In genomic region chr11:105311291-105311975, GRCm38 (mm10) we compare ENCODE assay signal across 8 mouse cellular contexts. TPM values are rescaled to one million over a fixed set of nuclear protein-coding genes. Genes with fewer than 3 reads are reported as not detected.
DNase-seq lines count a peak whose midpoint lies in the region; ATAC-seq lines count a peak whose summit lies in the region.

No protein-coding gene starts in this region.

- H3K27ac ChIP-seq in liver, embryonic 11.5 days (ENCODE audit: low read depth, low read length): no peak overlapping the region
- H3K27ac ChIP-seq in embryonic facial prominence, embryonic 11.5 days (replicated peaks; ENCODE audit: low read depth, low read length): 0 out of 2 replicates have a peak overlapping the region, but pooled peaks have one; percentile 44
- no peak overlapping the region for H3K27ac ChIP-seq in liver, embryonic 15.5 days (replicated peaks)

- no peak for DNase-seq in liver, embryonic 11.5 days (ENCODE audit: low spot score)
- no peak for DNase-seq in liver
- DNase-seq in embryonic facial prominence, embryonic 11.5 days (ENCODE audit: low spot score): peak; percentile 25
- DNase-seq in heart, postnatal 14 days: peak; percentile 52 to 62
- DNase-seq in ovary, postnatal 14 days (ENCODE audit: low spot score): no peak
- no peak for DNase-seq in cerebellum, postnatal 4 days (ENCODE audit: low spot score in 2 of 2)

- H3K9me3 ChIP-seq in liver, embryonic 11.5 days (ENCODE audit: control insufficient read depth, low read length): no peaks in the 10 kb centered on the region
- H3K9me3 ChIP-seq in embryonic facial prominence, embryonic 11.5 days (replicated peaks; ENCODE audit: control insufficient read depth, low read length): no peaks in the 10 kb centered on the region
- no peaks in the 10 kb centered on the region for H3K9me3 ChIP-seq in liver, embryonic 15.5 days (replicated peaks)

- no peak overlapping the region for H3K9ac ChIP-seq in liver, embryonic 11.5 days (ENCODE audit: low read depth, low read length)
- H3K9ac ChIP-seq in embryonic facial prominence, embryonic 11.5 days (replicated peaks; ENCODE audit: low read length): no peak overlapping the region
- H3K9ac ChIP-seq in liver, embryonic 15.5 days: no peak overlapping the region

- H3K4me1 ChIP-seq in liver, embryonic 11.5 days (replicated peaks; ENCODE audit: control insufficient read depth, insufficient read depth, low read length): peaks cover 19% of the 10 kb centered on the region
- H3K4me1 ChIP-seq in embryonic facial prominence, embryonic 11.5 days (ENCODE audit: control insufficient read depth, insufficient read depth, low read length): peaks cover 11% of the 10 kb centered on the region
- 0 out of 2 replicates have a peak, but pooled peaks cover 2% of the 10 kb centered on the region for H3K4me1 ChIP-seq in liver, embryonic 15.5 days (replicated peaks)

- no peaks in the 10 kb centered on the region for H3K27me3 ChIP-seq in liver, embryonic 11.5 days (replicated peaks; ENCODE audit: control insufficient read depth, insufficient read depth, low read length)
- no peaks in the 10 kb centered on the region for H3K27me3 ChIP-seq in embryonic facial prominence, embryonic 11.5 days (ENCODE audit: control insufficient read depth, insufficient read depth, low read length)
- H3K27me3 ChIP-seq in liver, embryonic 15.5 days: no peaks in the 10 kb centered on the region

- peak overlapping the region; percentile 21 for H3K4me2 ChIP-seq in liver, embryonic 11.5 days
- H3K4me2 ChIP-seq in embryonic facial prominence, embryonic 11.5 days (ENCODE audit: low read depth, low read length): no peak overlapping the region
- H3K4me2 ChIP-seq in liver, embryonic 15.5 days: peak overlapping the region; percentile 32

- H3K36me3 ChIP-seq in liver, embryonic 11.5 days (ENCODE audit: control insufficient read depth, insufficient read depth, low read length): no peaks in the 10 kb centered on the region
- no peaks in the 10 kb centered on the region; the same call in 1 of the 2 replicates for H3K36me3 ChIP-seq in embryonic facial prominence, embryonic 11.5 days (replicated peaks; ENCODE audit: control insufficient read depth, insufficient read depth, low read depth, low read length)
- H3K36me3 ChIP-seq in liver, embryonic 15.5 days (replicated peaks): no peaks in the 10 kb centered on the region

- ATAC-seq in liver, embryonic 11.5 days (replicated peaks; ENCODE audit: low FRiP score): no peak
- no peak for ATAC-seq in embryonic facial prominence, embryonic 11.5 days (replicated peaks; ENCODE audit: insufficient number of reproducible peaks, low FRiP score, low TSS enrichment, low read depth)
- ATAC-seq in liver, embryonic 15.5 days (ENCODE audit: insufficient read depth): no peak
- no peak for ATAC-seq in erythroblast, adult 5-6 weeks (replicated peaks; ENCODE audit: low FRiP score, poor library complexity, severe bottlenecking)

- 50% methylated on average over 24 of the region's 24 CpGs for WGBS in liver, embryonic 11.5 days
- 31% methylated on average over 24 of the region's 24 CpGs for WGBS in embryonic facial prominence, embryonic 11.5 days
- 22% methylated on average over 24 of the region's 24 CpGs for WGBS in liver, embryonic 15.5 days (ENCODE audit: insufficient replicate concordance)

- intact Hi-C loops in heart, postnatal 14 days (cut with DNase I): no loop called here

- no peak overlapping the region for H3K4me3 ChIP-seq in liver, embryonic 11.5 days (ENCODE audit: low read depth, low read length)
- no peak overlapping the region for H3K4me3 ChIP-seq in embryonic facial prominence, embryonic 11.5 days (ENCODE audit: low read depth, low read length)
- no peak overlapping the region for H3K4me3 ChIP-seq in liver, embryonic 15.5 days (replicated peaks)

RNA-seq across cellular contexts. Expression of gene Mrc2, which starts 19.0 kb away (rescaled TPM):
- 3.3 and 4.8 TPM in 2 replicates for polyA plus RNA-seq in liver, embryonic 11.5 days (2014; fragmentation: Nextera tagmentation; extraction: Ambion mirVana)
- polyA plus RNA-seq in embryonic facial prominence, embryonic 11.5 days (2014; fragmentation: Nextera tagmentation; extraction: Ambion mirVana): 9.5 and 10.2 TPM in 2 replicates
- 10 to 100 TPM; 27.0 to 28.5 TPM for total RNA-seq in heart, postnatal 14 days (2021)
- polyA plus RNA-seq in liver, embryonic 15.5 days (2015; fragmentation: Nextera tagmentation; extraction: Ambion mirVana): 0.64 and 0.77 TPM in 2 replicates
- 0.63 TPM in 1 of 2 replicates, not detected in the other for total RNA-seq in erythroblast, adult 5-6 weeks (2015; ENCODE audit: low replicate concordance)
- total RNA-seq in erythroblast, adult 5-6 weeks (2017; ENCODE audit: low replicate concordance): not detected in 2 replicates

Comparison
In these comparisons a context has a peak if more than half of its experiments do, and no peak if none do; other contexts are left out.
1. DNase-seq: peak in embryonic facial prominence, embryonic 11.5 days (single experiment) and heart, postnatal 14 days (2 of 2); none in liver, embryonic 11.5 days (single experiment), liver (single experiment), ovary, postnatal 14 days (single experiment) and cerebellum, postnatal 4 days (0 of 2).